Mouse (Mus musculus) mouse embryonic stem cell (cell line): ENCODE data around the gene Flt3.

Source experiments
- in situ Hi-C, 2 experiments: fragments of 300-500 bp; cut with MboI; formaldehyde crosslinking; loops; 1 replicate in 1 of 2; 3 replicates in 1 of 2; pipeline ENCODE4 v1.14.3; 2019 to 2020; ENCODE audit warnings: low sequenced_read_pairs in 2 of 2, low pct_unique_long_range_greater_than_20kb in 1 of 2, mixed read lengths in 1 of 2; ENCODE audit not compliant: unreplicated experiment in 1 of 2

Gene Flt3

DNA sequence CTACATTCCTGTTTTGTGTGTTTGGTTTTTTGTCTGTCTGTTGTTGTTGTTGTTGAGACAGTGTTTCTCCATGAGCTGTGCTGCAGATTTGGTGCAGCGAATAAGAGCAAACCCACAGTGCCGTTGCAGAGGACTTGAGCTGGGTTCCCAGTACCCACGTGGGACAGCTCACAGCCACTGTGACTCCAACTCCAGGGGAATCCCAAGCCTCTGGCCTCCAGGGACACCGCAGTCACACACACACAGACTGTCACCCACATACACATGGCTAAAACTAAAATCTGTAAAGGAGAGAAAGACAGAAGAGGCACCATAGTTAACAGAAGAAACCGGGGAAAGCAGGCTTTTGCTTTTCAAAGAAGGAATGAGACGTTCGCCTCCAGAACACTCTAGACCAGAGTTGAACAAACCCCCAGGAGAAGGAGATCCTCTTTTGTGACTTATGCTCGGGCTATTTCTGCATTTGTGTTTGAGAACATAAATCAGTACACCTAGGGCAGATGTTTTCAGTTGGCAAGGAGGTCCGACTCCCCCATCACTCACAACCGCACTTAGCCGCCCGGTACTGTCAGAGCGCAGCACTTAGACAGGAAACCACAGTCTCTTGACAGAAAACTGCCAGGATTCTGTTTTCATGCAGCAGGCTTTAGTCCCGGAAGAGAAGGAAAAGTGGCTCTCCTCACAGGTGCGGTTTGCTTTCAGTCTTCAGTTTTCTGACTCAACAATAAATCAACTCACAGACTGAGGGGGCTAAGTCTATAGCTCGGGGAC is 34.1 kb downstream of the Flt3 start:
- in situ Hi-C loops: no loop called here

DNA sequence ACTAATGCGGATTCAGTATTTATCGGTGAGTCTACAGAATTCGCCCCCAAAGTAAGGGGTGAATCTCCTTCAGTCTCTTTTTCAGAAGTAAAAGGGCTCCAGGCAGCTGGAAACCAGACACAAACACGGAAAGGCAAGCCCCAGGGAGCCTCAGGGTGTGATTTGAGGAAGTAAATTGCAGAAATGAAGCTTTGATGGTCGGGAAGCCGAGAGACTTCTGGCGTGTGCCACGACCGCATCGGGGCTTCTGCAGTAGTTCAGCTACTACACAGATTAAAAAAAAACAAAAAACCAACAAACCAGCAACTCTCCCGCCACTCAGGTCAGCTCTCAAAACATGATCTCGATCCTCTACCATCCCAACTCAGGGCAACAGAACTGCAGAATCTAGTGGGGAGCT is 37.2 kb downstream of the Flt3 start:
- in situ Hi-C loops: no loop called here

DNA sequence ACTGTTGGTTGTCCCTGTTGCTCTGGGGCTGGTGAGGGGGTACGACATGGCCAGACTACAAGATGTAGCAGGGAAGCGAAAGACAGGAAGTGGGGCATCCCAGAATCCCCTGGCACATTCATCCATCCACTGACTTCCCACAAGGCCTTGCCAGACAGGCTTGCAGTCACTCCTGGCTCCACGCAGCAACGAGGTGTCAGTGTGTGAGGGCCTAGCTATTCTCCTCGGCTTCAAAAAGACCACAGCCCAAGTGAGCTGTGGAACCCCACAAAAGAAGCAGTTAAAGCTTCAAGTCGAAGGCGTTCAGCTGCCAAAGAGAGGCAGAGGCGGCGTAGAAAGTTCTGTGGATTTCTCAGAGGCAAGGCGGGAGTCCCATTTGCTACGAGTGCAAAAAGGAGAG is 41.8 kb downstream of the Flt3 start:
- in situ Hi-C loops: no loop called here

DNA sequence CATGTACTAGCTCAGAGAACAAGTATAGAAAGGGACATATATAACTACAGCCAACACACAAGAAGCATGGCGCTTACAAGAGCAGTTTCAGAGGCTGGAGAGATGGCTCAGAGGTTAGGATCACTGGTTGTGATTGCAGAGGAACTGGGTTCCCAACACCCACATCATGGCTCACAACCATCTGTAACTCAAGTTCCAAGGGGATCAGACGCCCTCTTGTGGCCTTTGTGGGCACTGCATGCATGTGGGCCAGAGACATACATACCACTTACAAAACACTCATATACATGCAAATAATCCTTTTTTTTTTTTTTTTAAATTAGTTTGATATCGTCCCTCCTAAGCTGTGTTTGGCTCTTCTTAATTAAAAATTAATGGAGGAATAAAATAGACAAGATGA is 42.8 kb downstream of the Flt3 start:
- in situ Hi-C loops: no loop called here

DNA sequence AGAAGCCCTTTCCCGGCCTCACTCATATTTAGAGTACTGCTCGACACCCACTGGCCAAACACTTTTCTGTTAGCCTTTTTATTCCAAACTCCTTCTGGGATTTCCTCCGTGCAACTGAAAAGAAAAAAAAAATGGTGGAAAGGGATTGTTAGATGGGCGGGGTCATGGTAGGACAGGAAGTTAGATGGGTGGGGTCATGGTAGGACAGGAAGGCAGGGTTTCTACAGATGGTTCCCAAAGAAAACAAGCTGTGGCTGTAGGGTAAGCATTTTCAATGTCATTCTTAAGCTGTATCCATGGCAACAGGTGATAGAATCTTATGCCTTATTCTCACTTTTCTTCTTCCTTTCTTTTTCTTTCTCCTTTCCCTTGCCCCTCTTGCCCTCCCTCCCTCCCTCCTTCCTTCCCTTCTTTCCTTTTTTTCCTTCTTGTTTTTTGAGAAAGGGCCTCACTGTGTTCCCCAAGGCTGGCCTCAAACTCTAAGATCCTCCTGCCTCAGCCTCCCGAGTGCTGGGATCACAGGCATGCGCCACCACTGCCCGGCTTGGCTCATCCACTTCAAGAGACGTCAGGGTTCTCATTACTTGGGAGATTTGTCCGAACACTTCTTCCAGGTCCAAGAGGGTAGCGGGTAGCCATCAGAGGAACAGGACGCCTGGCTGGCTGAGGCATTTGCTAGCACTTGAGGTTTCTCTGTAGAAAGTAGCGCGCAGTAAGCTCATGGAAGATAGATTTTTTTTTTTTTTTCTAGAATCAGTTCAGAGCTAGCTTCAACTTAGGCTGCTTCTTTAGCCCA is 43.8 kb downstream of the Flt3 start:
- in situ Hi-C loops: no loop called here

DNA sequence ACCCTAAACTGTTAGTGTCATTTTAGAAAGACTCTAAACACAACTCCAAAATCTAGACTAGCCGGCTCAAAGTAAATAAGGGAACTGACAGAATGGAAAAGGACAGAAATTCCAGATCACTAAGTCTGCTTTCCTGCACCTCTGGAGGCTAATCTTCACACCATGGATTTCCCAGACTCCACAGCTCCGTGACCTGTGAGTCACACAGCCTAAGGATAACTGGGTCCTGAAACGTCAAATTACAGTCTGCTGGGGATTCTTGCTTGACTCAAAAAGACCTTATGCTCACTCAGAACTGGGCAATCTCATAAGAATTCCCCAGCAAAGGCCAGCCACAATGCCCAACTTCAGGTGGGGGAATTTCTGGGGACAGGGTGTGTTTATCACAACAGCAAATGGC is 44.5 kb downstream of the Flt3 start:
- in situ Hi-C loops: no loop called here

DNA sequence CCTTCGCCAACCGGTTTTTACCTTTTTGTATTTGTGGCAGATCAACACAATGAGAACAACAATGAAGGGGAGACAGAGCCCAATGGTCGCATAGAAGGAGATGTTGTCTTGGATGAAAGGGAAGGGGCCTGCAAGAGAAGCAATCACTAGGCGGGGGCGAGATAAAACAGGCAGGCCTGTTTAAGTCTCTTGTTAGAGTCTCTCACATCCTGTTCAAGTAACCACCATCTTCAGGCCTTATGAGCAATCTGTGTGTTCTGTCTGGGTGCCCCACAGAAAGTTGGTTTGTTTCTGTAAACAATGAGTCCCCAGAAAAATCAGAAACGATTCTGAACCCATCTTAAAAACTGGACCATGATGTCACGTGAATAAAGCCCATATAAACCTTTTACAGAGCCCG is 45.3 kb downstream of the Flt3 start:
- in situ Hi-C loops: no loop called here

DNA sequence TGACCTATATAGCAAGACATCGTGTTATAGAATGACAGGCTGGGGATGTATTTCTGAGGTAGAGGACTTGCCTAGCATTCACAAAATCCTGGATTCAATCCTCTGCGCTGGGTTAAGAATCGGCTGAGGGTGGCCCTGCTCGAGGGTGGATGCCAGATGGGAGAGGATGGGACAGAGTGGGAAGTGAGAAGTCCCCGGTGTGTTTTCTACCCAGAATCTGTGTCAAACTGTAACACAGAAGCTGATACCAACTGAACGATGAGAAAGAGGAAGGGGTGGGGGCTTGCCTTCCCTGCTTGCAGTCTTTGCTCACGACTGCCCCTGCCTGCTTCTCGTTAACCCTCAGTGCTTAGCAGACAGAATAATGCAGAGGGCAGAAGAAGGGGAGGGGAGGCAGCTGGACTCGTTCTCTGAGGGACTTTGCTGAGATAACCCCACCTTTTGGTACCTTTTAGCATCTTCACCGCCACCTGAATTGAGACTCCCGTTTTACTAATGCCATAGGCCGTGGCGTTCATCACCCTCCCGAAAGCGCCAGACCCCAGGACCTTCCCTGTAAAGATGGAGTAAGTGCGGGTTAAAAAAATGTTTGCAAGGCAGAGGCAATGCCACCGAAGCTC is 46.0 kb downstream of the Flt3 start:
- in situ Hi-C loops: no loop called here

DNA sequence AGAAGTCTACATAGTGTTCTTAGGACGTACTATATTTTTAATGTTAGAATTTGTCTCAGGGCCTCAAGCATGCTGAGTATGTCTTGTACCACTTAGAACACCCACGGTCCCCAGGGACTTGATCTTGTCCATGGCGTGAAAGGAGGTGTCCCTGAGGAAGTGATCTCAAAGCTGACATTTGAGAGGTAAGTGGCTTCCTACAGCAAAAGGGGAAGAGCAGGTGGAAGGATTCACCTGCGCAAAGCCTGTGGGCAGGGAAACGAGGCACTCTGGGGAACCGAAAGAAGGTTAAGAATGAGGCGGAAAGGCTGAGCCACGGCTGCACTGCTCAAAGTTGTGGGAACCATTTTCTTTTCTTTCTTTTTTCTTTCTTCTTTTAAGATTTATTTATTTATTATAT is 48.4 kb downstream of the Flt3 start:
- in situ Hi-C loops: no loop called here

DNA sequence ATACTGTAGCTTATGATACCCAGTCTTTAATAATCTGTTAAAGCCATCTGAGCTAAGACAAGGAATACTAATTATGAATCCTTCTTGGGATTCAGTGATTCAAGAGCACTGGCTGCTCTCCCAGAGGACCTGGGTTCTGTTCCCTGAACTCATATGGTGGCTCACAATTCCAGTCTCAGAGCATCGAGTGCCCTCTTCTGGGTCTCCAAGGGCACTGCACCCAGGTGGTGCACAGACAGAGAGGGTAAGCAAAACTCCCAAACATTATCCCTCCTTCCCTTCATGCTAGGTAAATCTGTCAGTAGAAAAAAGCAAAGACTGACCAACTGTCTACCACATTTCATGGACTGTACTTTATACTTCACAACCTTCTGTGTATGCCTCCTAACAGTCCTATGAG is 54.3 kb downstream of the Flt3 start:
- in situ Hi-C loops: no loop called here

DNA sequence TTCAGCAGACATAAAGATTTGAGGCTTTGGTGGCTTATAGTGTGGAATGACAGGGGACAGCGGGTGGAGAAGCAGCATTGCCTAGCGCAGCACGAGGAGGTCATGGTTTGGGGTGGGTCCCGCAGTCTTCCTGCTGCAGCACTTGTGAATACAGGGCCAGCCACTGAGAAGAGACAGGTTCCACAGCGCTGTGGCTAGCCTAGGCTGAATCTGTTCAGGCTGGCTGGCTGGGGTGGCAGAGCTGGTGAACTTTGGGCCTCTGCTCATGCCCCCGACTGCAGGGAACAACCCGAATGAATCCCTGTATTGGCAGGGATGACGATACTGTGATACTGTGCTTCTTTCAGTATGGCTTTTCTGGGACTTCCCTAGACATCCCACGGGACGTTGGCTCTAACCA is 56.4 kb downstream of the Flt3 start:
- in situ Hi-C loops: no loop called here

DNA sequence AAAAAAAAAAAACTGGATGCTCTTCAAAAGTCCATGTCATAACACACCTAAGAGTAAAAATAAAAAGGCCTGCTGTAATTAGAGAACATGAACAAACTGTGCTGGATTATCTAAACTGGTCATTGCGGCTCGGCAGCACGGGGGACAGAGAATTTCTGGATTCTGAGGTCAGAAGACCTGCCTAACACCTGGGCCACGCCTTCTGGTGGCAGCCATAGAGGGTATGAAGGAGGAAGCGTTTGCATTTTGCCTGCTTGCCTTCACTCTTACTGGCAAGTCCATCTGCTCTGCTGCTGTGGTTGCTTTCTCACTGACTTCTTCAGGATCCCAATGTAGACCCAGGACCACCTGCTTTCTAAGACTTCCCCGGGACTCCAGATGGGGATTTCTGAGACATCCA is 57.4 kb downstream of the Flt3 start:
- in situ Hi-C loops: no loop called here

DNA sequence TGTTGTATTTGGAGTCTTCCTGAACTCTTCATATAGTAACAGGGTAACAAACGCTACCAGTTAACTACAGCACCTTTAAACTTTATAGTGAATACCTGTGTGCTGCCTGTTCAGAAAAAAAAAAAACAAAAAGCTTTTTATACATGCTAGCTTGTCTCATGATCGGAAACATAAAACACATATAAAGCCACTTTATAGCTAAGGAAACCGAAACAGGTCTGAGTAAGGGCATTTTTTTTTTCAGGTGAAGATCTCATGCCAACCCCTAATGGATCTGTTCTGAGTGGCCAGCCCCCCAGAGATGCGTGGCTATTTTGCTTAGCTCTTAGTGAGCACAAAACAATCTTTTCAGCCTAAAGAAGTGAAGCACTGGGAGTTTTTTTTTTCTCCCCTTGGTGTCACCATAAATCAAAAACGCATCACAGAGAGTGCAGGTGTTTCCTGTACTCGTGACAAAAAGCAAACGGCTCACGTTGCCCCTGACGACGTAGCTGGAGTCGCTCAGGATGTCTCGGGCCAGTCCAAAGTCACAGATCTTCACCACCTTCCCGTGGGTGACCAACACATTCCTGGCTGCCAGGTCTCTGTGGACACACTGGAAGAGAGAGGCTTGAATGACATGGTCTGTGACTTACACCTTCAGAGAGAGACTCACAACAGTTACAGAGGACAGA is 59.4 kb downstream of the Flt3 start:
- in situ Hi-C loops: no loop called here

DNA sequence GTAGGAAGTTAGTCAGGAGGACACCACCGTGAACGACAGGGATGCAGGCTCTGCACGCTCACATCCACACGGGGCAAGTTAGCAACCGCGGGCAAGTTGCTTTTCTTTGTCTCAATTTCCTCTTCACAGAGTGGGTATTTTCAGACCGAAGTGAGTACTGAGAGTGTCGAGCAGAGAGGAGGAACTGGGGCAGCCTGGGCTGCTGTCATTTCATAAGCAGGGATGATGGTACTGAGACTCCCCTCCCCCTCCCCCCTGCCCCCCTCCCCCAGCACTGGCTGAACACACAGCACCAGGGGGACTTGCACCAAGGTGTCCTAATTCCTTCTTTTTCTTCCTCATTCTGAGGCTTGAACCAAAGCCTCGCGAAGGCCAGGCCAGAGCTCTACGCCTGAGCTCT is 60.7 kb downstream of the Flt3 start:
- in situ Hi-C loops: no loop called here

DNA sequence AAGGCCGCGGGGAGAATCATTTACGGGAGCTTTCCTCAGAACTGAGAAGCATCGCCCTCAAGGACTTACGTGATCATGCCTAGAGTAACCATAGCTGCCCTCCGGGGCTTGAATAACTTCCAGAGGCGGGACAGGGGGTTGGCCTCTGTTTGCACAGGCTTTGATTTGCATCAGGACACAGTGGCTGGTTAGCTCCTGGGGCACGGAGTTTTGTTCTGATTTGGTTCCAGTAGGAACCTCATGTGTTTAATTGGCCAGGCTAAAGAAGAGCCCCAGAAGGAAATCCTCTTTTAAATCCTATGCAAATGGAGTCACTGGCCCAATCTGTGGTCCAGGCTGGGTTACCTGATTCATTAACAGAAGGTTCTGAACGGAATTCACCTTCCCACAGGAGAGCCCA is 61.3 kb downstream of the Flt3 start:
- in situ Hi-C loops: no loop called here

DNA sequence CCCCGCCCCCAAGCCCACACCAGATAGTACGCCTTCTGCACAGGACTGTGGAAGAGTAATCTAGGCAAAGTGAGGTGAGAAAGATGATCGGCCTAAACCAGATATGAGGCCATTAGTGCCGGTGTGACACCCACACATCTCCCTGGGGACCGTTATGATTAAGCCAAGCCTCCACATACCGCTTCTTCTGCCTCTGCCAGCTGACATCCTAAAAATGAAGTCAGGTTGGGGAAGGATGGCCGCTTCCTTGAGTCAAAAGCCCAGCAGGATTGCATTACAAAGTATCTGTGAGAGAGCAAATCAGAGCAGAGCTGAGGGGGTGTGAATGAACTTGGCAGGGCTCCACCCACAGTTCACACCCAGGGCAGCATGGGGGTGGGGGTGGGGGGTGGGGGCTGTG is 67.6 kb downstream of the Flt3 start:
- in situ Hi-C loops: no loop called here

DNA sequence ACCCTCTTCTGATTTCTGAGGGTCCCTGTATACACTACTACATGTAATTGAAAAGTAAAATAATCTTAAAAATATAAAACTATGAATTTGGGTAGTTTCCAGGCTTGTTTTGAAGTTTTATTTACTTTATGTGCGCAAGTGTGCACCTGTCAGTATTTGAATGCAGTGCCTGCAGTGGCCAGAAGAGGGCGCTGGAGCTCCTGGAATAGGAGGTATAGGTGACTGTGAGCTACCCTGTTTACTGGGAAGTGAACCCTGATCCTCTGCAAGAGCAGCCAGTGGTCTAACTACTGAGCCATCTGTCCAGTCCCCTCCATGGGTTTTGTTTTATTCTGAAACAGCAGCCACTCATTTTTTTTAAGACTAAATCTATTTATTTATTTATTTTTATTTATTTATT is 68.7 kb downstream of the Flt3 start:
- in situ Hi-C loops: no loop called here

DNA sequence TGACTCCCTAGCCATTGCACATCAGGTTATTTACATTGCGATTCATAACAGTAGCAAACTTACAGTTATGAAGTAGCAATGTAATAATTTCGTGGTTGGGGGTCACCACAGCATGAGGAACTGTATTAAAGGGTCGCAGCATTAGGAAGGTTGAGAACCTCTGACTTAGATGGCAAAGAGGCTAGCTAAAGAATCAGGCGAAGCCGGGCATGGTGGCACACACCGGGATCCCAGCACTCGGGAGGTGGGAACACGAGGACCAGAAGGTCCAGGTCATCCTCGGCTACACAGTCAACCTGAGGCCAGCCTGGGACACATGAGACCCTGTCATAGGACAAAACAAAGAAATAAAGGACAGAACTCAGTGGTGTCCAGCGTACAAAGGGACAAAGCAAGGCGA is 70.3 kb downstream of the Flt3 start:
- in situ Hi-C loops: loop anchor here (10.0 kb wide), 2 partner anchors 205 to 415 kb away; no protein-coding TSS in a partner anchor

DNA sequence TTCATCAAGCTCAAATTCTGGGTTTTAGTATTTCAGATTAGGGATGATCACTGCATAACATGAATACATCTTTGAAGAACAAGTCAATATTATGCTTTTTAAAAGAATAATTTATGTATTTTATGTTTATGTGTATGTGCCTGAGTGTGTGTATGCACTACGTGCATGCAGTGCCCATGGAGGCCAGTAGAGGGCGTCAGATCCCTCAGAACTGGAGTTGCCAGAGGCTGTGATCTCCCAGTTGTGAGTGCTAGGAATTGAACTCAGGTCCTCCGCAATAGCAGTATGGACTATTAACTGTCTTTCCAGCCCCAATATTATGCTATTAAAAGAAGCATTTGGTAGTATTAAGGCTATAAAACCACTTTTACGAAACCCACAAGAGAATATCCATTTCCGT is 72.7 kb downstream of the Flt3 start:
- in situ Hi-C loops: loop anchor here (10.0 kb wide), 2 partner anchors 203 to 413 kb away; no protein-coding TSS in a partner anchor
